Mouse (Mus musculus) olfactory bulb, adult 2 months (tissue): Measurements from ENCODE around the gene Gm49369.

ENCODE experiments used
- CTCF ChIP-seq: fragments of 200-500 bp; IDR thresholded peaks from 2 replicates; pipeline ENCODE4 v1.5.1; 2012; ENCODE audit warnings: low read depth, mild to moderate bottlenecking, low read length, moderate library complexity; ENCODE audit not compliant: insufficient read depth
- POLR2A ChIP-seq: fragments of 200-500 bp; IDR thresholded peaks from 2 replicates; pipeline ENCODE4 v1.6.1; 2012; ENCODE audit warnings: mild to moderate bottlenecking, low read depth, low read length, moderate library complexity; ENCODE audit not compliant: insufficient read depth

DNA sequence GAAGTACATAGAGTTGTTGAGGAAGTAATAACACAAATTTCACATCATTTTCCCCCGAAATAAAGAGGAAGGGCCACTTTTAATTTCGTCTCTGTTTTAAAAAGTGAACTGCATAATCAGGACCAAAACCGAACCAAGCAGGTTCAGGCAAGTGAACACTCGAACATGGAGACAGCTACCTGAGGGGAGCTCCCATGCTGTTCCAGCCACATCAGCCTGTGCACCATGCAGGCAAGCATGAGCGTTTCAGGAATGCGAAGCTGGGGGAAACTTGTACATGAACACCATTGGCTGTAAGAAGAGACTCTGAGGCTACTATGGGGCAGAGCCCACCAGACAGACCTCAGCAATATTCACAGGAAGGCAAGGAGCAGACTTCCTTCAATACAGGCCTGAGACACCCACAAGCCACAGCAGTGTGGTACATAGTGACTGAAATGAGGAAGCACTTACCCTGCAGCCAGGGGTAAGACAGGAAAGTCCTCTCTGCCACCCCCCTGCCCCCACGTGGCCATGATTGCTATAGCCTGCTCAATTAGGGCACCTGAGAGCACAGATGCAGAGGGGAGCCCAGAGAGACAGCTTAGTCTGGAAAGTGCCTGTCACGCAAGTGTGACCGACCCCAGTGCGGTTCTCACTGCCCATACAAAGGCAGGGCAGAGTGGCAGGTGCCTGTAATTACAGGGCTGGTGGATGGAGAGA lies 42.0 kb downstream of the Gm49369 start:
- TF ChIP-seq CTCF = no peak
- TF ChIP-seq POLR2A = no peak
